Mouse (Mus musculus): ENCODE results near the gene Uprt. TPM values are rescaled to one million over a fixed set of nuclear protein-coding genes. Genes with fewer than 3 reads are reported as not detected.
A peak's percentile ranks its signal among the peaks of the same experiment; 100 is the strongest.

The Uprt gene
- total RNA-seq (2015) (30.5 and 36.1 TPM in 2 replicates), total RNA-seq (2017) (8.5 and 10.7 TPM in 2 replicates)

DNA sequence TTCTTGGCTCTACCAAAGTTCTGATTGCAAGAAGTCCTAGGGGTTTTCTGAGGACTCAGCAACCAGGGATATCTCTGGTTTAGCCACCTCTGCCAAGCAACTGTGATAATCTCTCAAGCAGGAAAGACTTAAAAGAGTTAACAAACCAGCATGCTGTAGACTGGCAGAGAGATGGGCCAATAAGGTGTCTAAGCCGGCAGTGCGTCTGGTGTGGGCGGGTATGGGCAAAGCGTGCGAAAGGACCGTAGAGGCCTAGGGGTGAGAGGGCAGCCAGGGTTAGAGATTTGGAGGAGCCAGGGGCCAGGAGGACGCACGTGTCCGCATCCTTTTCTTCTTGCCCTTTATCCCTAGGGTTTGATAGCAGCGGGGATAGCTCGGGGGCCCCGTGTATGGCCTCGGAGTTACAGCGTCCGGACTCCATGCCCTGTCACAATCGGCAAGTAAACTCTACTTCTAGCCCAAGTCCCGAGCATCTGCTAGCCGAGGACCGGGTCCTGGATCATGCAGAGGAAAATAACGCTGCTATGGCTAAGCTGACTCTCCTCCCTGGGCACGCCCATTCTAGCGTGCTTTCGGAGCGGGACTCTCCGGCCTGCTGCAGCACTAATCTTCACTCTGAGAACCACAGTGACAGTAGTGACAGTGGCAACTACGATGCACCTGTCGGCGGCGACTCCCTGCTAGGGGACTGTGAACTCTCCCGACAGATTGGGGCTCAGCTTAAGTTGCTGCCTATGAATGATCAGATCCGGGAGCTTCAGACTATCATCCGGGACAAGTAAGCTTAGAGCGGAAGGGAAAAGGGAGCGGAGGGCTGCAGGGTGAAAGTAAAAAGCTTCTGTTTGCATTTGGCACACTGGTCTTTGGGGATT lies at the start of gene Uprt:
TSS of gene Uprt (plus strand) at position 247 of the 872 bp plus-strand sequence.
- peak; percentile 97 for ATAC-seq (ENCODE audit: poor library complexity, severe bottlenecking)

GRCm38 (mm10) chrX:104433456-104433855 lies 49.2 kb upstream of the Uprt start:
- no peak for ATAC-seq (ENCODE audit: poor library complexity, severe bottlenecking)

DNA sequence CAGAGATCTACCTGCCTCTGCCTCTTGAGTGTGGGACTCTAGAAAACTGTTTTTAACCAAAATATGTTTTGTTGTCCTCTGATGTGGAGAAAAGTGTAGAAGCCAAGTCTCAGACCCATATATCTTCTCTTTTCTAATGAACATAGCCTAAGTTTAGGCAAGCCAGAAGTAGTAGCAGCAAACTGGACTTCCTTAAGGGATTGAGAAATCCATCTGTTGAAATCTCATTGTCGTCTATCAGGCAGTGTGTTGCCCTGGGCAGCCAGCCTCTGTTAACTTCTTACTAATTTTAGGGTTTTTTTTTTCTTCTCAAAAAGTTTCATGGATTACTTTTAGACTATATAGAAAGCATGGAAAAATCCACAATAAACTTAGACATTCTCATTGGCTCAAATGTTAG lies 30.2 kb upstream of the Uprt start:
- ATAC-seq (ENCODE audit: poor library complexity, severe bottlenecking), result peak; percentile 87

DNA sequence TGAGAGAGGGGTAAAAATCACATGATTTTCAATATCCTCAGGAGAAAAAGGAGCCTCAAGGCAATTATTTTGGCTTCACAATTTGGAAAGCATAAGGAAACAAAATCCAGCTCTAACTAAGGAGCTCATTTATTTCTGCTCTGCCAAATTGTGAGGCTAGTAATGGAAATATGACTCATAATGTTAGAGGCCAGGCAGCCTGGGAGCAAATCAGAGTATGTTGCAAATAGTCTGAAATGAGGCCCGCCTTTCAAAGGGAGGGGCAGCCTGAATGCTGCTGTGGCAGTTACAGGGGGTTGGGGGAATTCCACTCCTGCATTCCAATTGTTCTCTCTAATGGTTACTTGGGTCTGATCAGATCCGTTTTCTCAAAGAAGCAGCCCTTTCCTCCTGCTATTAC lies 20.9 kb upstream of the Uprt start:
- ATAC-seq (ENCODE audit: poor library complexity, severe bottlenecking), result no peak

DNA sequence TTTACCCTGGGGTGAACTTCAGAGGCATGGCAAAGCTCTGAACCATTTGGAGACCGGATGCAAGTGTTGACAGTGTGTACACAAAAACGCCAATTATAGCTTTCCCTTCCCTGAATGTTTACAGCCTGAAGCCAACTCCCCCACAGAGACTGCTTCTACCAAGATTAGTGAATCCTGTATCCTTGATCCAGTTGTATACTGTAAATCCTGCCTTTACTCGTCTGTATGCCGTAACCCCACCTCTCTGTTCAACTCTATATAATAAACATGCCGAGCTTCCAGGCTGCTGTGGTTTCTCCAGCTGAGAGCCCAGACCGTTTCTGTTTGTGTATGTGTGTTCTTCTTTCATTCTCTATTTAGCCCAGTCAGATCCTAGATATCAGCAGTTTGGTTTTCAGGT lies 18.2 kb upstream of the Uprt start:
- no peak for ATAC-seq (ENCODE audit: poor library complexity, severe bottlenecking)

DNA sequence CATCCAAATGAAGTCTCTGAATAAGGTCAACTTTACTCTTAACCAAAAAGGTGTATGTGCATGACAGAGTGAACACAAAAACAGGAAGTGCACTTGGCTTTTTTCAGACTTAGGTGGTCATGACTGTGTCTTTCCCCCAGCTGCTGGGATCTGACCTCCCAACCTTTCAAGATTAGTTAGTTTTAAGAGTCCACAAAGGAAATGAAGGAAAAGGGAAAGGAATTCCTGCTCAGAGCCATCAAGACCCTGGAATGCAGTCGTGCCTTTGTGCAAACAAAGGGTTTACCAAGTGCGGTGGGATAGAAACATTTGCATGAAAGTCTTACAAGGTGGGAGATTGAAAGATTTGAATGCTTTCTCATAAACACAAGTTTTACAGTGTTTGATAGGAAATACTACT lies 4.6 kb upstream of the Uprt start:
- no peak for ATAC-seq (ENCODE audit: poor library complexity, severe bottlenecking)

GRCm38 (mm10) chrX:104483444-104483808 lies 808 bp downstream of the Uprt start:
- peak; percentile 25 for ATAC-seq (ENCODE audit: poor library complexity, severe bottlenecking)

DNA sequence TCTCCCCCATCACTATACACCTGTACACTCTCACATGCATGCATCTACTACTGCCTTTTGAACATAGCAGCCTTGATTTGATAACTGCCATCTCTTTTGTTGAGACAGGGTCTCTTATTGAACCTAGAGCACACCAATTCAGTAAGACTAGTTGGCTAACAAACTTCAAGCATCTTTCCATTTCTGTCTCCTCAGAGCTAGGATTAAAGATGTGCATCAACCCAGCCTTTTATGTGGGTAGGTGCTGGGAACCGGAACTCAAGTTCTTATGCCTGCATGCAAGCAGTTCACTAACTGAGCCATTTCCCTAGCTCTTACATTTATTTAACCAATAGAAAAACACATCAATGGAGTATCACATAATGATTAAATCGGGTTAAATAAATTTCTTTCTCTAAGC lies 3.0 kb downstream of the Uprt start:
- no peak for ATAC-seq (ENCODE audit: poor library complexity, severe bottlenecking)

DNA sequence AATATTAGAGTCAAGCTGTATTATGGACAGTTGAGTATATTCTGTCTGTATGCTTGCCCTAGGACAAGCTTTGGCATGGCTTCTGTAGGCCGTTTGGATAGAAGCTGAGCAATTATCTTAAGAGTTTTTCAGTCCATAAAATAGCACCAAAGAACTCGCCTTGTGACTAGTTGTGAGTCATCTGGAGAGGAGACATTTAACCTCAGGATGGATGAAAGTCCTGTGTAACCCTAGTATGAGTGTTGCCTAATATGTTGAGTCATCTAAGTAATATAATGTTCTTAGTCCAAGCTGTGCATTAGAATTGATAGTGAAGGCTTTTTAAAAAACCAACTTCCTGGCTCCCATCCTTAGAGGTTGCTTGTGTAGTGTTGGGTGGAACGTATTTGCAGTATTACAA lies 5.4 kb downstream of the Uprt start:
- ATAC-seq (ENCODE audit: poor library complexity, severe bottlenecking), result peak; percentile 81

GRCm38 (mm10) chrX:104488870-104489467 lies 6.4 kb downstream of the Uprt start:
- ATAC-seq (ENCODE audit: poor library complexity, severe bottlenecking), result no peak

- ATAC-seq (ENCODE audit: poor library complexity, severe bottlenecking), result no peak
Observed at GRCm38 (mm10) chrX:104489626-104490355, 7.2 kb downstream of the Uprt start.

- no peak for ATAC-seq (ENCODE audit: poor library complexity, severe bottlenecking)
Observed at GRCm38 (mm10) chrX:104501765-104502164, 19.1 kb downstream of the Uprt start.

GRCm38 (mm10) chrX:104542635-104543034 lies 60.0 kb downstream of the Uprt start:
- no peak for ATAC-seq (ENCODE audit: poor library complexity, severe bottlenecking)

DNA sequence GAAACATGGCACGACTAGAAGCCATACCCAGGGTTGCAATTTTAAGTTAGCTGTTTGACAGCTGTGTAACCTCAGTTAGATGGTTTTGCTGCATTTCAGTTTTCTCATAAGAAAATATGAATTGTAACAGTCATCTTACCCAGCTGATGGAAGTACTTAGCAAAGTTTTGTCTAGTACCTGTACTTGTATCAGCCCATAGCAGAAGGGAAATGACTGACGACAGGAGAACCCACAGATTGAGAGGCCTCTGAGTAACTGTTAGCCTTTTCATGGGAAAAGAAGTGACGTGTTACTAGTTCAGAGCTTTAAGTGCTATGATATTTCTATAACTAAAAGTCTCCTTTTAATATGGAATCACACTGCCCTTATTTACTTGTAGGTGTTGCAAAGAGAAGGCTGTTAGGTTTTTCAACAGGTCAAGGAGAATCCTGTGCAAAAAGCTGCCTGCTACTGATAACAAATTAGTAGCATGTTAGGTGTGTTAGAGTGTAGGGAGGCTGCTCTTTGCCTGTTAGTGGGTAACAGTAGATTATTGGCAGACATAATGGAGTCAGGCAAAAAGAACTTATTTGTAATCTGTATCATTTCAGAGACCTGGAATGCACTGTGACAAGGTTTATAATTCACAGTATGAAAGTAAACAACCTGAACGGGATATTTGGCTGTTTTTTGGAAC lies 61.4 kb downstream of the Uprt start:
- ATAC-seq (ENCODE audit: poor library complexity, severe bottlenecking), result no peak

- ATAC-seq (ENCODE audit: poor library complexity, severe bottlenecking), result no peak
Observed at GRCm38 (mm10) chrX:104545283-104545682, 62.7 kb downstream of the Uprt start.

Other genes with a start within 250 kb of the Uprt start
- gene Abcb7, start 69.0 kb upstream of the Uprt start, total RNA-seq (2015), result 62.0 and 72.0 TPM in 2 replicates
- 88.5 and 88.8 TPM in 2 replicates for gene Abcb7, start 69.0 kb upstream of the Uprt start, total RNA-seq (2017)
- gene Zdhhc15, start 188.2 kb downstream of the Uprt start, total RNA-seq (2015), result 1.4 and 2.1 TPM in 2 replicates
- gene Zdhhc15, start 188.2 kb downstream of the Uprt start, total RNA-seq (2017), result 1.8 and 2.0 TPM in 2 replicates